ENCODE assay signal across 8 mouse cellular contexts in genomic region chr15:86085301-86086225, GRCm38 (mm10). TPM values are rescaled to one million over a fixed set of nuclear protein-coding genes. Genes with fewer than 3 reads are reported as not detected.
DNase-seq lines count a peak whose midpoint lies in the region; ATAC-seq and TF ChIP-seq lines count a peak whose summit lies in the region.

No protein-coding gene starts in this region.

- no peak for ATAC-seq in heart, embryonic 11.5 days (replicated peaks; ENCODE audit: insufficient number of reproducible peaks, low FRiP score, low TSS enrichment)
- 0 out of 2 replicates have a peak, but pooled peaks have one; percentile 7 for ATAC-seq in kidney, embryonic 16.5 days (ENCODE audit: low FRiP score, low TSS enrichment)
- ATAC-seq in midbrain, embryonic 12.5 days (ENCODE audit: low FRiP score, low read depth) = peak; percentile 60

- no peak overlapping the region for H3K4me3 ChIP-seq in testis, adult 2 months (ENCODE audit: control insufficient read depth, low read depth, low read length)
- H3K4me3 ChIP-seq in heart, embryonic 11.5 days (ENCODE audit: low read depth, low read length) = no peak overlapping the region
- no peak overlapping the region for H3K4me3 ChIP-seq in kidney, embryonic 16.5 days (ENCODE audit: low read length)
- H3K4me3 ChIP-seq in midbrain, embryonic 12.5 days = no peak overlapping the region

- no peak for DNase-seq in testis, postnatal 14 days (ENCODE audit: low spot score)
- DNase-seq in c-Kit-positive CD71-positive TER-119-negative erythroid progenitor cells, embryonic 14.5 days (ENCODE audit: low read depth) = peak; percentile 54
- peak; percentile 53 for DNase-seq in thymus, postnatal 14 days
- no peak for DNase-seq in spleen, adult 18-20 months

- peak overlapping the region; percentile 31 for H3K4me2 ChIP-seq in heart, embryonic 11.5 days
- H3K4me2 ChIP-seq in kidney, embryonic 16.5 days (replicated peaks; ENCODE audit: low read depth, low read length) = peak overlapping the region; percentile 24; the same call in 1 of the 2 replicates
- peak overlapping the region; percentile 9; the same call in 1 of the 2 replicates for H3K4me2 ChIP-seq in midbrain, embryonic 12.5 days (replicated peaks)

- H3K27ac ChIP-seq in testis, adult 2 months (ENCODE audit: control insufficient read depth, insufficient read depth, low read depth, low read length) = no peak overlapping the region
- H3K27ac ChIP-seq in heart, embryonic 11.5 days (ENCODE audit: low read depth, low read length) = peak overlapping the region; percentile 89
- peak overlapping the region; percentile 89 for H3K27ac ChIP-seq in kidney, embryonic 16.5 days (ENCODE audit: low read length)
- H3K27ac ChIP-seq in midbrain, embryonic 12.5 days (replicated peaks) = peak overlapping the region; percentile 87

- 22% methylated on average over 17 of the region's 17 CpGs for WGBS in heart, embryonic 11.5 days (ENCODE audit: insufficient replicate concordance)
- 11% methylated on average over 17 of the region's 17 CpGs for WGBS in kidney, embryonic 16.5 days
- 30% methylated on average over 17 of the region's 17 CpGs for WGBS in midbrain, embryonic 12.5 days

- no peak overlapping the region; the same call in 1 of the 2 replicates for H3K9ac ChIP-seq in heart, embryonic 11.5 days (ENCODE audit: low read depth, low read length)
- 0 out of 2 replicates have a peak overlapping the region, but pooled peaks have one; percentile 34 for H3K9ac ChIP-seq in kidney, embryonic 16.5 days (replicated peaks; ENCODE audit: low read length)
- H3K9ac ChIP-seq in midbrain, embryonic 12.5 days (replicated peaks) = no peak overlapping the region

- TF ChIP-seq CTCF in testis, adult 2 months (IDR thresholded peaks at IDR 0.05; ENCODE audit: control insufficient read depth, insufficient read depth, insufficient replicate concordance, low read depth, low read length) = peak; percentile 50; the same call in 1 of the 2 replicates

- H3K4me1 ChIP-seq in testis, adult 2 months (ENCODE audit: control insufficient read depth, insufficient read depth, low read length) = peaks cover 2% of the 10 kb centered on the region; the same call in 1 of the 2 replicates
- H3K4me1 ChIP-seq in heart, embryonic 11.5 days (ENCODE audit: control insufficient read depth, insufficient read depth, low read length) = peaks cover 84% of the 10 kb centered on the region
- H3K4me1 ChIP-seq in kidney, embryonic 16.5 days (ENCODE audit: insufficient read depth, low read length) = peaks cover 96% of the 10 kb centered on the region
- peaks cover 85% of the 10 kb centered on the region for H3K4me1 ChIP-seq in midbrain, embryonic 12.5 days

- H3K9me3 ChIP-seq in heart, embryonic 11.5 days (replicated peaks; ENCODE audit: control insufficient read depth, low read length) = no peaks in the 10 kb centered on the region
- no peaks in the 10 kb centered on the region for H3K9me3 ChIP-seq in kidney, embryonic 16.5 days (ENCODE audit: low read length)
- H3K9me3 ChIP-seq in midbrain, embryonic 12.5 days = no peaks in the 10 kb centered on the region

- no peaks in the 10 kb centered on the region for H3K27me3 ChIP-seq in testis, adult 2 months (ENCODE audit: control insufficient read depth, insufficient read depth, low read length)
- H3K27me3 ChIP-seq in heart, embryonic 11.5 days (ENCODE audit: control insufficient read depth, insufficient read depth, low read length) = no peaks in the 10 kb centered on the region
- H3K27me3 ChIP-seq in kidney, embryonic 16.5 days (ENCODE audit: insufficient read depth, low read length) = no peaks in the 10 kb centered on the region
- no peaks in the 10 kb centered on the region for H3K27me3 ChIP-seq in midbrain, embryonic 12.5 days

- H3K36me3 ChIP-seq in testis, adult 2 months (ENCODE audit: control insufficient read depth, insufficient read depth, low read length) = no peaks in the 10 kb centered on the region
- no peaks in the 10 kb centered on the region for H3K36me3 ChIP-seq in heart, embryonic 11.5 days (ENCODE audit: control insufficient read depth, insufficient read depth, low read length)
- no peaks in the 10 kb centered on the region for H3K36me3 ChIP-seq in kidney, embryonic 16.5 days (ENCODE audit: insufficient read depth, low read length)
- H3K36me3 ChIP-seq in midbrain, embryonic 12.5 days = no peaks in the 10 kb centered on the region

- no peak for TF ChIP-seq POLR2A in testis, adult 2 months (IDR thresholded peaks at IDR 0.05; ENCODE audit: control insufficient read depth, low read depth, low read length)

RNA-seq across cellular contexts. Expression of gene Gramd4, which starts 28.1 kb away (rescaled TPM):
- polyA plus RNA-seq in testis, adult 2 months (2012; rRNA removed) = 1.6 and 2.0 TPM in 2 replicates
- 4.9 and 6.5 TPM in 2 replicates for polyA plus RNA-seq in heart, embryonic 11.5 days (2014; fragmentation: Nextera tagmentation; extraction: Ambion mirVana)
- polyA plus RNA-seq in kidney, embryonic 16.5 days (2015; fragmentation: Nextera tagmentation; extraction: Ambion mirVana) = 12.1 and 14.9 TPM in 2 replicates
- polyA plus RNA-seq in midbrain, embryonic 12.5 days (2016; fragmentation: Nextera tagmentation; extraction: Ambion mirVana) = 29.1 and 31.3 TPM in 2 replicates

RNA-seq across cellular contexts. Expression of gene Celsr1, which starts 52.0 kb away (rescaled TPM):
- 0.15 and 0.71 TPM in 2 replicates for polyA plus RNA-seq in testis, adult 2 months (2012; rRNA removed)
- 2.1 and 2.2 TPM in 2 replicates for polyA plus RNA-seq in heart, embryonic 11.5 days (2014; fragmentation: Nextera tagmentation; extraction: Ambion mirVana)
- 3.5 and 3.9 TPM in 2 replicates for polyA plus RNA-seq in kidney, embryonic 16.5 days (2015; fragmentation: Nextera tagmentation; extraction: Ambion mirVana)
- polyA plus RNA-seq in midbrain, embryonic 12.5 days (2016; fragmentation: Nextera tagmentation; extraction: Ambion mirVana) = 3.4 and 4.1 TPM in 2 replicates

Comparison
In these comparisons a context has a peak if more than half of its experiments do, and no peak if none do; other contexts are left out.
1. DNase-seq: peak in c-Kit-positive CD71-positive TER-119-negative erythroid progenitor cells, embryonic 14.5 days (single experiment) and thymus, postnatal 14 days (single experiment); none in testis, postnatal 14 days (single experiment) and spleen, adult 18-20 months (0 of 2).
2. Peak in every context shown above with its lines, with median percentiles within 50 percentile points of each other: H3K4me2 ChIP-seq.